Mouse (Mus musculus) urinary bladder, postnatal 25 days (tissue): Measurements from ENCODE around the gene Reps1.

Source experiments
- DNase-seq: peaks from one replicate; pipeline ENCODE4 v3.0.0; 2022; ENCODE audit warnings: low spot score

The Reps1 gene

DNA sequence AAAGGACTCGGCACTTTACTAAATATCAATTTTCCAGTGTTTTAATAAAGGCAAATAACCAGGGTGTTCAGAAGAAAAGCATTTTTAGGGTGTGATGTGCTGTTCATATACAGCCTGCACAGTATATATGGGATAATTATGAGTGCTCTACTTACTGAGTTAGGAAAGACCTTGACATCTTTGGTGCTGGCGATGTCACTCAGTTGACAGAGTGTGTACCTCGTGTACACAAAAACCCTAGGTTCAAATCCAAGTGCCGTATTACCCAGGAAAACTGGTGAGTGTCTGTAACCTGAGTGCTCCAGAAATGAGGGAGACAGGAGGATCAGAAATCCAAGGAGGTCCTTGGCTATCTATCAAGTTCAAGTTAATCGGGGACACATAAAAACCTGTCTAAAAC, 84.0 kb downstream of the Reps1 start:
- no peak for DNase-seq

DNA sequence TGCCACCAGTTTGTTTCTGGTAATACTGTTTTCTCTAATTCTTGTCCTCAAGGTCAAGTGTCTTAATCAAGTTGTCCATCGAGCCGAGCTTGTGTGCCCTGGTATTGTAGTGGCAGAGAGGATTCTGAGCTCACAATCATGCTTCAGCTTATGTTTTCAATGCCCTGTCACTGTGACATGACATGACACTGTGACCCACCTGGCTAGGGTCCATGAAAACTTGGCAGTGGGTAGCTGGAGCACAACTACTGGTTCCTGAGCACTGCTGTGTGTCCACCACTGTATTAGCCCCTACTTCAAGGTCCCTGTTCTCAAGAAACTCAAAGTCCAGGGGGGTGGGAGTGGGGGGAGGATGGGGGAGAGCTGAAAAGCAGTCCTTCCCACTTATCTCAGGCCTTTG, 85.7 kb downstream of the Reps1 start:
- no peak for DNase-seq

DNA sequence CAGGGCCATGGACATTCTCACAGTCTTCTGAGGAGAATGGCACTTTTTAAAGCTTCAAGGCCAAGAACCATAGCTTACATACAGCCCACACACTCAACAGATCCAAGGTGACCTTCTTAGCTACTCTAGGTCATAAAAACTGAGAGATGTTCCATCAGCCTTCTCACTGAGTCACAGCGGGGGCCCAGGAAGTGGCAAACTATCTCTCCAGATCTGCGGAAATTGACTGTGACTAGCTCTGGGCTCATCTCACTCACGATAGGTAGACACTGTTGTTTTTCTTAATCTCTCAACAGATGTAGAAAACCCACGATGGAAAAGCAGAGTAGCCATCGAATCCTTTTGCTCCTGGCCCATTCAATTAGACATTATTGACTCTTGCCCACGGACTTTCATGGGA, 86.6 kb downstream of the Reps1 start:
- no peak for DNase-seq

DNA sequence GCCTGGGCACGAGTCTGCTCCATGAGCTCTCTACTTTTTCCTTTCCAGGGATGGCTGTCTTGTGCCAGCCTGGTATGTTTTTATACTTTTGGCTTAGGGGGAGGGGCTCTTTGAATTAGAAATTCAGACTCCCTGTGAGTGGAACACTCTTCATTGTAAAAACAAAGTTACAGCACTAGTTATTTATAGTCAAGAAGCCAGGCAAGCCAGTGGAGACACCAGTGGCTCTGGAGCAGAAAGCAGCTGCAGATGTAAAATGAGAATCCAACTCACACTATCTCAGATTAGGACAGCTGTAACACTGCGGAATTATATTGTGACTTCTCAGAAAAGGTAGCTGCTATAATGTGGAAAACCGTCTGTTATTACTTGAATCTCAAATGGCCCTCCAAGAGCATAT, 91.6 kb downstream of the Reps1 start:
- DNase-seq, result no peak

DNA sequence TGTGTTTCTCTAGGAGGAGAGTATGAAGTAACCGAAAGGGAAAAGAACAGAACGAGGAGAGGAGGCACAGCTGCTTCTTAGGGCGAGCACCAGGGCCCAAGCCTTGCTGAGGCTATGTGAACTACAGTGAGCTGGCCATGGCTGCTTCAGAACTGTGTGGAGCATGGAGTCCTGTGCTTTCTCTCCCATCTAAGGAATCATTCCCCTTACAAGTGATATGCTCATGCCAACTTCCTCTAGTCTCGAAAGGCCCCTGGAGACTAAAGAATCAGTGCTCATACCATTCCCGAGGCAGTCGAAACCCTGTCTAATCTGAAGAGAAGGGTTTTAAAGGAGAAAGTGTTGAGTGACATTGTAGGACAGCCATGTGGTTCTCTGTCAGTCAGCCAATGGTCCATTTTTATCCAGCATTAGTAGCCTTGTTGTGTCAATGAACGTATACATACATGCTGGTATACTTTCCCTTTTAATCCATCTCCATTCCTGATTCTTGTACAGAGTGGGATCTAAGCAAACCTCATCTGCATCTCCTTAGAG, 106.8 kb downstream of the Reps1 start:
- DNase-seq, result no peak
